16 mouse cellular contexts compared by ENCODE assay signal in the genomic region with DNA sequence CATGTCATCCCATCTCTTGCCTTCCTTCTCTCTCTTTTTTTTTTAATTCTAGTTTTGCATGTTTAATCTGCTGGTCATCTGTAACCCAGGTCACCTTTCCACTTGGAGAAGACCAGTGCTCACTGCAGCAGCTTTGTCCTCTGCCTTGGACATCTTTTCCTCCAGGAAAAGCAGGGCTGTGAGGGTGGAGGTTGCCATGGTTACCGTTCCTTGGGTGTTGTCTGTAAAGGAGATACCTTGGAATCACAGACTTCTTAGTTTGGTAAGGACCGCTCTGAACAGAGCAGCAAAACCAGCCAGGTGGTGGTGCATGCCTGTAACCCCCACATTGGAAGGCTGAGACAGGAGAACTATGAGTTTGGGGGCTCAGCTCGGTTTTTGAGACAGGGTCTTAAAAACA. TPM values are rescaled to one million over a fixed set of nuclear protein-coding genes. Genes with fewer than 3 reads are reported as not detected.
DNase-seq lines count a peak whose midpoint lies in the region; ATAC-seq and TF ChIP-seq lines count a peak whose summit lies in the region.
"Had no signal": no experiment of that assay in that cellular context is flagged by ENCODE, and none has a peak within 500 bp of the region (broad histone marks: within the 10 kb centered on the region; RNA-seq: fewer than 3 reads in every experiment).

No protein-coding gene starts in this region.

- 76% methylated on average over 3 of the region's 3 CpGs for WGBS in hindbrain, postnatal 0 days
- 80% methylated on average over 3 of the region's 3 CpGs for WGBS in hindbrain, embryonic 13.5 days
- WGBS in midbrain, postnatal 0 days, result 73% methylated on average over 3 of the region's 3 CpGs

- H3K36me3 ChIP-seq in hindbrain, postnatal 0 days (ENCODE audit: insufficient read depth, low read length), result no peaks in the 10 kb centered on the region; the same call in 1 of the 2 replicates
- H3K36me3 ChIP-seq in hindbrain, embryonic 13.5 days, result peaks cover 11% of the 10 kb centered on the region; the same call in 1 of the 2 replicates
- H3K36me3 ChIP-seq in midbrain, postnatal 0 days (ENCODE audit: insufficient read depth, low read length), result no peaks in the 10 kb centered on the region
- H3K36me3 ChIP-seq: forebrain, embryonic 15.5 days; heart, embryonic 15.5 days had no signal

- no peaks in the 10 kb centered on the region for H3K4me1 ChIP-seq in hindbrain, postnatal 0 days (ENCODE audit: insufficient read depth, low read length)
- H3K4me1 ChIP-seq in hindbrain, embryonic 13.5 days (replicated peaks), result peaks cover 14% of the 10 kb centered on the region
- 0 out of 2 replicates have a peak, but pooled peaks cover 2% of the 10 kb centered on the region for H3K4me1 ChIP-seq in midbrain, postnatal 0 days (ENCODE audit: insufficient read depth, low read length)
- H3K4me1 ChIP-seq: forebrain, embryonic 15.5 days; heart, embryonic 15.5 days had no signal

- H3K27me3 ChIP-seq in hindbrain, postnatal 0 days (ENCODE audit: insufficient read depth, low read length), result no peaks in the 10 kb centered on the region
- H3K27me3 ChIP-seq in hindbrain, embryonic 13.5 days, result no peaks in the 10 kb centered on the region
- no peaks in the 10 kb centered on the region for H3K27me3 ChIP-seq in midbrain, postnatal 0 days (ENCODE audit: insufficient read depth, low read length)
- H3K27me3 ChIP-seq: embryonic facial prominence, embryonic 15.5 days; forebrain, embryonic 15.5 days; heart, embryonic 15.5 days; hindbrain, embryonic 12.5 days had no signal

- DNase-seq in hindbrain, postnatal 0 days (ENCODE audit: low spot score), result peak; percentile 56
- DNase-seq in ES-CJ7 (ENCODE audit: low read depth, low spot score), result peak; percentile 47
- peak; percentile 53 for DNase-seq in MN1 (ENCODE audit: low spot score)
- DNase-seq in midbrain, postnatal 0 days (ENCODE audit: low spot score), result peak; percentile 53
- DNase-seq in thymus, adult 18-20 months, result no peak
- DNase-seq: adrenal gland, adult 8-10 months; kidney, adult 11 months; kidney, postnatal 25 days; lung, postnatal 10 days had no signal

- no peak for ATAC-seq in hindbrain, postnatal 0 days
- no peak for ATAC-seq in hindbrain, embryonic 13.5 days (ENCODE audit: low FRiP score)
- no peak for ATAC-seq in midbrain, postnatal 0 days (ENCODE audit: low FRiP score)
- no peak for ATAC-seq in activated CD4-positive, CD25-positive, alpha-beta regulatory T cell, adult 4 months
- ATAC-seq: forebrain, embryonic 15.5 days had no signal

- no peak overlapping the region for H3K4me2 ChIP-seq in hindbrain, postnatal 0 days (ENCODE audit: low read depth, low read length)
- H3K4me2 ChIP-seq in hindbrain, embryonic 13.5 days, result no peak overlapping the region
- no peak overlapping the region for H3K4me2 ChIP-seq in midbrain, postnatal 0 days (ENCODE audit: low read depth, low read length, poor library complexity, severe bottlenecking)
- H3K4me2 ChIP-seq: embryonic facial prominence, embryonic 15.5 days; forebrain, embryonic 15.5 days; heart, embryonic 15.5 days; hindbrain, embryonic 12.5 days had no signal

- H3K27ac ChIP-seq in hindbrain, postnatal 0 days, result 0 out of 2 replicates have a peak overlapping the region, but pooled peaks have one; percentile 48
- no peak overlapping the region for H3K27ac ChIP-seq in hindbrain, embryonic 13.5 days
- H3K27ac ChIP-seq in midbrain, postnatal 0 days (ENCODE audit: low read depth, low read length), result no peak overlapping the region
- H3K27ac ChIP-seq: embryonic facial prominence, embryonic 15.5 days; forebrain, embryonic 15.5 days; heart, embryonic 15.5 days; hindbrain, embryonic 12.5 days; liver, embryonic 14.5 days had no signal

- no peaks in the 10 kb centered on the region for H3K9me3 ChIP-seq in hindbrain, postnatal 0 days (ENCODE audit: low read length)
- H3K9me3 ChIP-seq in hindbrain, embryonic 13.5 days, result no peaks in the 10 kb centered on the region
- no peaks in the 10 kb centered on the region for H3K9me3 ChIP-seq in midbrain, postnatal 0 days (ENCODE audit: low read length)
- H3K9me3 ChIP-seq: embryonic facial prominence, embryonic 15.5 days; forebrain, embryonic 15.5 days; heart, embryonic 15.5 days; hindbrain, embryonic 12.5 days had no signal

- H3K9ac ChIP-seq in hindbrain, postnatal 0 days (replicated peaks; ENCODE audit: low read length), result no peak overlapping the region
- no peak overlapping the region for H3K9ac ChIP-seq in hindbrain, embryonic 13.5 days
- H3K9ac ChIP-seq in midbrain, postnatal 0 days (replicated peaks; ENCODE audit: low read length, poor library complexity, severe bottlenecking), result no peak overlapping the region
- H3K9ac ChIP-seq: embryonic facial prominence, embryonic 15.5 days; forebrain, embryonic 15.5 days; heart, embryonic 15.5 days; hindbrain, embryonic 12.5 days; liver, embryonic 14.5 days had no signal

- H3K4me3 ChIP-seq in hindbrain, postnatal 0 days (ENCODE audit: low read length), result no peak overlapping the region
- H3K4me3 ChIP-seq in hindbrain, embryonic 13.5 days, result no peak overlapping the region
- no peak overlapping the region for H3K4me3 ChIP-seq in midbrain, postnatal 0 days (ENCODE audit: low read depth, low read length)
- H3K4me3 ChIP-seq: embryonic facial prominence, embryonic 15.5 days; forebrain, embryonic 15.5 days; heart, embryonic 15.5 days; hindbrain, embryonic 12.5 days had no signal

- TF ChIP-seq CTCF in hindbrain, postnatal 0 days (IDR thresholded peaks at IDR 0.05; ENCODE audit: low read depth), result no peak
- no peak for TF ChIP-seq CTCF in midbrain, postnatal 0 days (IDR thresholded peaks at IDR 0.05)

RNA-seq across cellular contexts. Expression of a gene that starts 26.9 kb away (rescaled TPM):
- total RNA-seq in hindbrain, postnatal 0 days (2014; rRNA removed), result 28.9 and 34.3 TPM in 2 replicates
- 19.2 and 21.5 TPM in 2 replicates for polyA plus RNA-seq in hindbrain, postnatal 0 days (2015; fragmentation: Nextera tagmentation; extraction: Ambion mirVana)
- 28.7 and 31.2 TPM in 2 replicates for polyA plus RNA-seq in hindbrain, embryonic 13.5 days (2015; fragmentation: Nextera tagmentation; extraction: Ambion mirVana)
- total RNA-seq in midbrain, postnatal 0 days (2014; rRNA removed), result 35.0 and 36.3 TPM in 2 replicates
- 19.0 and 19.9 TPM in 2 replicates for polyA plus RNA-seq in midbrain, postnatal 0 days (2015; fragmentation: Nextera tagmentation; extraction: Ambion mirVana)
- polyA plus RNA-seq in activated CD4-positive, CD25-positive, alpha-beta regulatory T cell, adult 4 months (2017; shearing (Covaris generic)), result 10 to 100 TPM; 35.4 to 39.4 TPM

Comparison
In these comparisons a context has a peak if more than half of its experiments do, and no peak if none do; other contexts are left out.
1. DNase-seq: peak in hindbrain, postnatal 0 days (single experiment), ES-CJ7 (single experiment), MN1 (single experiment) and midbrain, postnatal 0 days (single experiment); none in thymus, adult 18-20 months (0 of 2).